Mouse (Mus musculus) layer of hippocampus, postnatal 25 days (tissue): Measurements from ENCODE around the gene Nod2. TPM values are rescaled to one million over a fixed set of nuclear protein-coding genes. Genes with fewer than 3 reads are reported as not detected.

Experiments
- DNase-seq, 2 experiments: peaks; one replicate each; pipeline ENCODE4 v3.0.0; 2022; ENCODE audit warnings: mixed read lengths in 2 of 2, low spot score in 1 of 2; ENCODE audit errors: extremely low spot score in 1 of 2
- total RNA-seq, 2 experiments: library from RNA; stranded (reverse); gene quantifications; 2 replicates each; pipeline ENCODE4 v1.2.3; 2021

The Nod2 gene
- total RNA-seq: under 1 TPM; 0.10 to 0.19 TPM

- no peak for DNase-seq
Measured at GRCm38 (mm10) chr8:88646837-88647778, at the start of gene Nod2. TSS of gene Nod2 (plus strand) at chr8:88647315.

GRCm38 (mm10) chr8:88598578-88598977 lies 48.5 kb upstream of the Nod2 start:
- no peak for DNase-seq

GRCm38 (mm10) chr8:88599491-88599890 lies 47.6 kb upstream of the Nod2 start:
- DNase-seq: no peak

GRCm38 (mm10) chr8:88603446-88603989 lies 43.6 kb upstream of the Nod2 start:
- no peak for DNase-seq

- no peak for DNase-seq
Measured at GRCm38 (mm10) chr8:88604065-88605038, 42.8 kb upstream of the Nod2 start.

GRCm38 (mm10) chr8:88605361-88606040 lies 41.6 kb upstream of the Nod2 start:
- no peak for DNase-seq

- no peak for DNase-seq
Measured at GRCm38 (mm10) chr8:88609036-88609435, 38.1 kb upstream of the Nod2 start.

- DNase-seq: no peak
Measured at GRCm38 (mm10) chr8:88610271-88610670, 36.8 kb upstream of the Nod2 start.

GRCm38 (mm10) chr8:88614981-88615380 lies 32.1 kb upstream of the Nod2 start:
- DNase-seq: no peak

GRCm38 (mm10) chr8:88618612-88619011 lies 28.5 kb upstream of the Nod2 start:
- no peak for DNase-seq

GRCm38 (mm10) chr8:88619513-88619912 lies 27.6 kb upstream of the Nod2 start:
- peak in 1 of 2 experiments; percentile 29 for DNase-seq

- DNase-seq: no peak
Measured at GRCm38 (mm10) chr8:88620931-88621330, 26.2 kb upstream of the Nod2 start.

GRCm38 (mm10) chr8:88621408-88621807 lies 25.7 kb upstream of the Nod2 start:
- peak; percentile 71 to 86 for DNase-seq

- DNase-seq: no peak
Measured at GRCm38 (mm10) chr8:88623351-88623750, 23.8 kb upstream of the Nod2 start.

- no peak for DNase-seq
Measured at GRCm38 (mm10) chr8:88624276-88624675, 22.8 kb upstream of the Nod2 start.

GRCm38 (mm10) chr8:88626433-88626832 lies 20.7 kb upstream of the Nod2 start:
- DNase-seq: no peak

- DNase-seq: no peak
Measured at GRCm38 (mm10) chr8:88626940-88627264, 20.2 kb upstream of the Nod2 start.

GRCm38 (mm10) chr8:88627265-88627991 lies 19.7 kb upstream of the Nod2 start:
- peak; percentile 52 to 60 for DNase-seq

- peak in 1 of 2 experiments; percentile 21 for DNase-seq
Measured at GRCm38 (mm10) chr8:88628001-88628774, 18.9 kb upstream of the Nod2 start.
